Mouse (Mus musculus) mature B cell (primary cell): Measurements from ENCODE around the gene Izumo4.

Experiments used
- in situ Hi-C: fragments of 300-500 bp; cut with MboI; formaldehyde crosslinking; loops from 2 replicates; pipeline ENCODE4 v1.14.3; 2019

Gene Izumo4

DNA sequence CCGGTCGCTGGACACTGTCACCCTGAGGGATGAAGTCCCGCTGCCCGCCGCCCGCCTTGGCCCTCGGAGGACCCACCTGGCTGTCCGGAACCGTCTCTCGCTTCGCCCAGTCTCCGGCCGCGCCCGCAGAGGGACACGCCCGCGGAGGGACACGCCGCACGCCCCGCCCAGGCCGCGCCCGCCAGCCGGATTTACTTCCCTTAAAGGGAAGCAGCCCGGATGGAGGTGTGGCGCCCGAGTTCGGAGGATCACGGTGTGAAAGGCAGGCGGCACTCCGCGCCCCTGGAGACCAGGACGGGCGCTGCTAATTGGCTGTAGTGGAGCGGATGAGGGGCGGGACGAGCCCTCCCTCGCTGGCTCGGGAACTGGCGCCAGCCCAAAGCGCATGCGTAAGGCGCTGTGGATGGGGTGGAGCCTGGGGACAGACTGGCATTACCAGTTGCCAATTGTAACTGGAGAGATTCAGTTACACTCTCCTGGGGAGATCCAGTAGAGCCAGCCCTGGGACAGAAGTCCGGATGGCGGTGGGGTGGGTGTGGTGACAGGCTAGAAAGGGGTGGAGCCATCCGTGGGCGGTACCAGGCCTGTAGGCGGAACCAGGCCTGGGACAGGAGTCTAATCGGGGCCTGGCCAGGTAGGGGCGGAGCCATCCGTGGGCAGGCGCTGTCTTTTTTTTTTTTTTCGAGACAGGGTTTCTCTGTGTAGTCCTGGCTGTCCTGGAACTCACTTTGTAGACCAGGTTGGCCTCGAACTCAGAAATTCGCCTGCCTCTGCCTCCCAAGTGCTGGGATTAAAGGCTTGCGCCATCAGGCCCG, at the start of gene Izumo4, which contains the start of gene Mob3a:
Izumo4 (plus strand) TSS at position 464 of the 815 bp plus-strand sequence.
Mob3a (minus strand) TSS at position 257 of the 815 bp plus-strand sequence.
- in situ Hi-C loops, result loop anchor here (5.0 kb wide), 1 partner anchor 45 kb away; the partner anchor contains the start of gene Btbd2

DNA sequence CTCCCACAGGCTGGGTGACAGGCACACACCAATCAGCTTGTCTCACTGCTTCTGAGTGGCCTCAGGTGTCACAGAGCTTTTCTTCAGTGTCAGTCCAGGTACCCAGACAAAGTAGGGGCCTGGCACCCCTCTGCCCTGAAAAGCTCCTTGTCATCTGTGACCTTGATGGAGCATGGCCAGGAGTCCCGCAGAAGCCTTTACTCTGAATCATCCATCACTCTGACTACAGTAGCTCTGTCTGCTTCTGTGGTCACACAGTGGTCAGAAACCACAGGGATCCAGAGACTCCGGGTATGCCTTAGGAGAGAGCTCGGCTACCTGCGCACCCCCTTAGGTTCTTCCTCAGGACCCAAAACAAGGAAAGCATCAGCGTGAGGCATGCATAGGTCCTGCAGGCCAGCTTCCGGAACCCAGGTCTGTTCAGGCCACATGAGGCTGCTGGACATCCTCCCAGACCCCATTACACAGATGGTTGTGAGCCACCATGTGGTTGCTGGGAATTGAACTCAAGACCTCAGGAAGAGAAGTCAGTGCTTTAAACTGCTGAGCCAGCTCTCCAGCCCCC, 48.7 kb upstream of the Izumo4 start:
- in situ Hi-C loops, result no loop called here

DNA sequence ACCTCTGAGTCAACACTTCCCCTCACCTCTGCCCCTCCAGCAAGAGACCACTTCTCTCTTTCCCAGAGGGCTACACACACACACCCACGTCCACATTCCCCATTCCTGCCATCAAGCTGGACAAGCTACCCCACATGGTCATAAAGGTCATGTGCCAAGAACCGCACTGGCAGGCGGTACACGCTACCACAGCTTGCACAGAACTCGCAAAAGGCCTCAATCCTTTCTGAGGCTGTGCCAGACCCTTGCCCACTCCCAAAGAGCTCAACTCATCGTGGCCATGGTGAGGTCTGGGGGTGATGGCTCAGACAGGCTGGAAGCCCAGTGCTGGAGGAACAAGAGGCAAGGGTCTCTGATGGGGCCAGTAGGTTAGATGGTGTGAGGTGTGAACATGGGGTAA, 47.1 kb upstream of the Izumo4 start:
- in situ Hi-C loops, result loop anchor here (5.0 kb wide), 1 partner anchor 47 kb away; the partner anchor contains the start of genes Izumo4 and Mob3a

DNA sequence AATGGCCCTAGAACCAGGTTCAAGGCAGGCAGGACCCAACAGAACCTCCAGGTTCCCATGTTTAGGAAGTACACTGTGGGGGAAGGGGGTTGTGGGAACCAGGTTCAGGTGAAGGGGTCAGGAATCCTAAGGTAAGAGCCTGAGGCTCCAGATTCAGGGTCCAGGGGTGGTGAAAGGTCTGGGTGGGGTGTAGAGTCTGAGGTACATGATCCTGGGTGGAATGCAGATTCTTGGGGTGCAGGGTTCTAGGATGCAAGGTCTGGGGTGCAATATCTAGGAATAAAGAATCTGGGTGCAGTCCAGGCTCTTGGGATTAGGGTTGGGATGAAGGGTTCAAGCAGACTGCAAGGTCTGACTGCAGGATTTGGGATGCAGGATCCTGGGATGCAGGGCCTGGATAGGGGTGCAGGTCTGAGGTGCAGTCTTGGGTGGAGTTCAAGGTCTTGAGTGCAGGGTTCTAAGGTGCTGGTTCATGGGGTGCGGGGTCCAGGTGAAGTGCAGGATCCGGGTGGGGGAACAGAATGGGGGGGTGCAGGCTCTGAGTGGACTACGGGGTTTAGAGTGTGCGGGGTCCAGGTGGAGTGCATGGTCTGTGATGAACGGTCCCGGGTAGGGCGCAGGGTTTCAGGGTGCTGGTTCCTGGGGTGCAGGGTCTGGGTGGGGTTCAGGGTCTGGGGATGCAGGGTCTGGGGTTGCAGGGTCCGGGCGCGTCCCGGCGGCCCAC, 46.4 kb upstream of the Izumo4 start:
- in situ Hi-C loops, result loop anchor here (5.0 kb wide), 1 partner anchor 47 kb away; the partner anchor contains the start of genes Izumo4 and Mob3a

DNA sequence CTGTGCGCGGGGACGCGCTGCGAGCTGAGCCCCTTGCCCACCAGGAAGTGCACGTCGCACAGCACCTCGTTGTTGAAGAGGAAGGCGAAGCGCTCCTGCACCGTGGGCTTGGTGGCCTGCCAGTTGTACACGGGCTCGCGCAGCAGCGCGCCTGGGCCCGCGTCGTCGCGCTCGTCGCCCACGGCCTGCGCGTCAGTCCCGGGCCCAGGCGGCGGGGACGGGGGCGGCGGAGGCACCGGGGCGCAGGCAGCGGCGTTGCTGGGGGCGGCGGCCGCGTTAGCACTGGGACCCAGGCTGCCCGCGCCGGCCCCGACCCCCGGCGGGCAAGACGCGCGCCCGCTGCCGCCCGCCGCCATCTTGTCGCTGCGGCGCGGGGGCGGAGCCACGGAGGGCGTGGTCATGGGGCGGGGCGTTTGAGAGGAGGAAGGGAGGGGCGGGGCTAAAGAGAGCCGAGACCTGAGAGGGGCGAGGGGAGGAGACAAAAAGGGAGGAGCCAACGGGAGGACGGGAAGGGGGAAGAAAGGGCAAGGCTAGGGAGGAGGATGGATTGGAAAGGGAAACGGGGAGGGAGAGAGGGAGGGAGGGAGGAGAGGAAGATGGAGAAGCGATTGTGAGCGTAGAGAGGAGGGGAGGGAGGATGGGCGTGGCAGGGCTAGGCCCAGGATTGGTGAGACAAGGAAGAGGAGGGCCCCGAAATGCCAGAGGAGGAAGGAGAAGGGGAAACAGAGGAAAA, 45.7 kb upstream of the Izumo4 start:
- in situ Hi-C loops, result loop anchor here (5.0 kb wide), 1 partner anchor 46 kb away; the partner anchor contains the start of genes Izumo4 and Mob3a

DNA sequence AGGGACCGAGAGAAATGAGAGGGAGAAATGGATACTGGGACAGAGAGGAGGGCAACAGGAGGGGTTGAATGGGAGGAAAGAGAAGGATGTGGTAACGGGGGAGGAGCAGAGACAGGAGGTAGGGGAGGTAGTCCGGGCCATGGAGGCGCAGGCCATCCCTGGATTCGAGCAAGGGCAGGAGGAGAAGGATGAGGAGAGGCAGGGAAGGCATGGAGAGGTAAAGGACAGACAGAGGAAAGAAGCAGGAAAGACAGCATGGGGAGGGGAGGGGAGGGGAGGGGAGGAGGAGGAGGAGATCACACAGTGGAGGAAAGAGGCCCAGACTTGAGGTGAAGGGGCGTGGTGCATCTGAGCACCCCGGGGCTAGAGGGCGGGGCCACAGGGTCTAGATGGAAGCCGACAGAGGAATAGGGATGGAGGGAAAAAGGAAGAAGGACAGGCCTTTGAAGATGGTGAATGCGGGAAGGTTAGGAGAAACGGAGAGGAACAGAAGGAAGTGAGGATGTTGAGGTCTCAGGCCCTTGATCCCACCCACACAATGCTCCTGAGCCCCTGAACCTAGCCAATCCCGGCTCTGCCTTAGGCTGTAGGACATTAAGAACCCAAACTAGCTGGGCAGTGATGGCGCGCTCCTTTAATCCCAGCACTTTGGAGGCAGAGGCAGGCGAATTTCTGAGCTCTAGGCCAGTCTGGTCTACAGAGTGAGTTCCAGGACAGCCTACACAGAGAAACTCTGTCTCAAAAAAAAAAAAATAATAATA, 44.9 kb upstream of the Izumo4 start, which contains the start of gene Btbd2:
Btbd2 (minus strand) TSS at position 209 of the 761 bp plus-strand sequence.
- in situ Hi-C loops, result loop anchor here (5.0 kb wide), 1 partner anchor 45 kb away; the partner anchor contains the start of genes Izumo4 and Mob3a

DNA sequence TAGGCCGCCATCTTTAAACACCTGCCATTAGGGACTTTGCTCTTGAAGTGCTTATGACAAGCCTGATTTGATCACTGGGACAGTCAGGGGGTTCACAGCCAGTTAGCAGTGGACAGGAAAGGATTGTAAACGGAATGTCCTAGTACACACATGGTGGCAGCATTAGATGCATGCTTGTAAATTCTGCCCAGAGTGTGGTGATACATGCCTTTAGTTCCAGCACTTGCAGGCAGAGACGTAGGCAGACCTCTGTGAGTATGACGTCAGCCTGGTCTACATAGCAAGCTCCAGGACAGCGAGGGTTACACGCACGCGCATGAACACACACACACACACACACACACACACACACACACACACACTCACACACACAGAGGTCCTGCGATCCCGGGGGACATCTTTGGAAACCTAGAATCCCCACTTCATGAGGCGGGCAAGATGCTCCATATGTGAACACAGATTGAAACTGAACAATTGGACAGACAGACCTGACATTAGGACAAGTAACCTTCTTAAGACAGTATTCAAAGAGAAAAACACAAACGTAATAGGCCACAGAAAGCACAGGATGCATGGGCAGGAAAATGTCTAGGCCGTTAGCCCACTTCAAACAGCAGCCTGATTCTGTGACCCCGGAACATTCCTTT, 43.7 kb upstream of the Izumo4 start:
- in situ Hi-C loops, result loop anchor here (5.0 kb wide), 1 partner anchor 44 kb away; the partner anchor contains the start of genes Izumo4 and Mob3a

DNA sequence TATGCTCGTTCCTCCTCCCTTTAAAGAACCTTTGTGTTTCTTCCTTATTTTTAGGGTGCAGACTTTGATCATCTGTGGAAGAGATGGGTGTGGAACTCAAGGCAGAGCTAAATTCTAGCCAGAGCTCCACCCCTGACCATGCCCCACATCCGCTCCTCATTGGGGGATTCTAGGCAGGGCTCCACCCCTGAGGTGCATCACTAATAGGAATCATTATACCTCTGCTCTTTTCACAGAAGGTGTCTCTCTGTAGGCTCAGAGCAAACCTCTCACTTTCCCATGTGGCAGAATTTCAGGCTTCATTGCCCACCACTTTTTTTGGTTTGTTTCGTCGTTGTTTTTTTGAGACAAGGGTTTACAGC, 43.2 kb upstream of the Izumo4 start:
- in situ Hi-C loops, result loop anchor here (5.0 kb wide), 1 partner anchor 43 kb away; the partner anchor contains the start of genes Izumo4 and Mob3a

DNA sequence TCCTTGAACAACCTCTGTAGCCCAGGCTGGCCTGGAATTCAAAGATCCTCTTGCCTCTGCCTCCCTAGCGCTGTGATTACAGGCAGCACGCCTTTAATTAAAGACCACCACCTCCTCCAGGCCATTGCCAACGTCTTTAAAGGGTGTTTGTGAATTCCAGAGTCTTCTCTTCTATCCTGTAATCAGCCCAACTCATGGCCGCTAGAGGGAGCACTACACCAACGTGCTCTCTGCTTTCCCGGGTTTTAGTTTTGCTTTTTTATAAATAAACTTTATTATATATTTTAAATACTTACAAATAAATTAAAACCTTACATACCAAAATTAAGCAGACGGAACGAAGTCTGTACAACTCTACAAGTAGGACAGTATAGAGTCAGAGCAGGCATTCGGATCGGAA, 42.8 kb upstream of the Izumo4 start:
- in situ Hi-C loops, result loop anchor here (5.0 kb wide), 1 partner anchor 43 kb away; the partner anchor contains the start of genes Izumo4 and Mob3a

DNA sequence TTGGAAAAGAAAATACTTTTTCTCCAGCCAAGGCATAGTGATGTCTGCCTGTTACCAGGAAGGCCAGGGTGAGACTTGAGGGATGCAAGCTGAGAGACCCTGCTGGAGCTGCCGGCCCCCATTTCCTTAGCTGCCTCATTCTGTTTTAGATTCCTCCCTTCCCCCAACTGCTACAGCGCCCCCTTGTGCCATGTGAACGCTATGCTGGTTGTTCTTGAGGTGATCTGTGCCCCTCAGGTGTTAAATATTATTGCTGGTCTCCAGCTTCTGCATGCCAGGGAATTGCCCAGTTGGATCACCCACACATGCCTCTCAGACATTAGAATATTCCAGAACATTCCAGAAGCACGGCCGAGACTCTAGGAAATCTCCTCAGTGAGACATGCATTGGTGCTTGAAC, 40.8 kb upstream of the Izumo4 start:
- in situ Hi-C loops, result no loop called here

DNA sequence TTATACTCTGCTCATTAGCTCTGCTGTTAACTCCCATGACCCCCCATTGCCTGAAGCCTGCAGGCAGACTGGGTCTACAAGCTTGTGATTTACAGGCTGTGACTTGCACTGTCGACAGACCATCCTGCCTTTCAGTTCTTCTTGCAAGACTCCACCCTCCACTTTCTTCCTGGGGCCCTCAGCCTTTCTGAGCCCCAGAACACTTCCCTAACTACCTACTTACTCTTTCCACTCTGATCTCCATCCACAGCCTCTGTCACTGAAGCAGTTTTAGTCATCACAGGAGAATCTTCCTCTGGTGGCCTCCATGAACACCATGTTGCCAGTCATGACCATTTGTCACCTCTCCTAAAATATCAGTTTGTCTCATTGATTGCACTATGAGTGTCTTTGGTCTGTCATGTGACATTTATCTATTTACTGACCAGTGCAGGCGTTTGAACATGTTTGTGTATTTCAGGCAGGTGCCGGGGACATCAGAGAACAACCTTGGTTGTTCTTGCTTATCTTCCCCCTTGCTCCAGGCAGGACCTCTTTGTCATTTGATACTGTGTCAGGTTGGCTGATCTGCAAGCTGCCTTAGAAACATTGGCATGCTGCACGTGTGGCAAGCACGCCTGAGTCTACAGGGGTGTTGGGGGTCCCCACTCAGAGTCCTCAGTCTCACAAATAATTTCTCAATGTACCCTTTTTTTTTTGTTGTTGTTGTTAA, 38.3 kb upstream of the Izumo4 start:
- in situ Hi-C loops, result no loop called here

DNA sequence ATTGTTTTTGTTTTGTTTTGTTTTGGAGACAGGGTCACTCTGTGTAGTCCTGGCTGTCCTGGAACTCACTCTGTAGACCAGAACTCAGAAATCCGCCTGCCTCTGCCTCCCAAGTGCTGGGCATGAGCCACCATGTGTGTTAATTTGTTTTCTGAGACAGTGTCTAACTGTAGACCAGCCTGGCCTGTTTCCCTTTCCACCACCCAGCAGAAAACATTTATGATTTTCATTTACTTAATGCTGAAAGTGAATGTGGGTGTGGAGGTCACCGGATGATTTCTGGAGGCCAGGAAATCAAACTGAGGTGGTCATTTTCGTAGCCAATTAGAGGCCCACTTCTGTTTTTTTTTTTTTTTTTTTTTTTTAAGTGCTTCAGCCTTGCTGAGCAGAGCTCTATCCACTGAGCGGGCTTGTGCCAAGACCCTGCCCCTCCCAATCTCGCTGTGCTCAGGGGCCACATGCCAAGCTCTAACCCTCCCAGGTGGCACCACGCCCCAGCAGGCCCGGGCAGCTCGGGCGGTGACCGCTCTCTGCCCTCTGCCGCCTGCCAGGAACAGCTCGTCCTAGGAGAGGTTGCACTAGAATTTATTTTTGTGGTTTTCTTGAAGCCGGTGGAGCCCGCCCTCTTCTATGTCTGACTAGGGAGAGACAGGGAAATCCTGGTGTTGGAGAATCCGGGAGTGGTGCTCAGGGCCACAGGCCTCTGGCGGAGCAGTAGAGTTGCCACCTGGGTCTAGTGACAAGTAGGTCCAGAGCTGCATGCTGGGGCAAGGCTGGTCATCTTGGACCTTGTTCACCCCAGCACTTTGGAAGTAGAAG, 37.6 kb upstream of the Izumo4 start:
- in situ Hi-C loops, result no loop called here

DNA sequence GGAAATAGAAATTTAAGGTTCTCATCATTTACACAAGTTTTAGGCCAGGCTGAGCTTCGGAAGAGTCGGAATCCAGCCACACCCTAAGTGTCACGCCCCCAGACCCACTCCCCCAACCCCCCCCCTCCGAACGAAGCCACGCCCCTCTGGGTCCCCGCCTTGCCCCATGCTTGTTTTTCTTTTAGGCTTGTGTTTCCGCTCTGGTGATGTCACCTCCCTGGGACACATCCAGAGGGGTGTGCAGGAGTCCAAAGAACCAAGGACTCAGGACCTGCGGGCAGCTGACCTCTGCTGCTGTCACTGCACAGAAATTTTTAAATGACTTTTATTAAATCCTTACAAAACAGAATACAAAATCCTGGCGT, 37.0 kb upstream of the Izumo4 start:
- in situ Hi-C loops, result no loop called here

DNA sequence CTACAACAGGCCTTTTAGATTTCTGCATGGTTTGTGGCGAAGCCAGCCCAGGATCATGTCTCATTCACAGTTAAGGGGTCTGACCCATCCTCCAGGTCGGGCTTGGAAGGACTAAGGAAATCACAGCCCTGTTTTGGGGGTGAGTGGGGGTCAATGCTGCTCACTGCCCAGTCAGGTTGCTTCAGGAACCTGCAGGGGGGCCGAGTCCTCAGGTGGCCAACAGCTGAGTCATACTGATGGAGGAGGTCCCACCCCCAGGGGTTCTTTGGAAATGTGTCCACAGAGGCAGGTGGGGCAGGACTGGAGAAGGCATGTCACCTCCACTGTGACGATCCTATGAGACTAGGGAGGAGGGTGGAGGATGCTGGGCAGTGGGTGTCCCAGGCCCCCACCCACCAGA, 36.5 kb upstream of the Izumo4 start:
- in situ Hi-C loops, result no loop called here

DNA sequence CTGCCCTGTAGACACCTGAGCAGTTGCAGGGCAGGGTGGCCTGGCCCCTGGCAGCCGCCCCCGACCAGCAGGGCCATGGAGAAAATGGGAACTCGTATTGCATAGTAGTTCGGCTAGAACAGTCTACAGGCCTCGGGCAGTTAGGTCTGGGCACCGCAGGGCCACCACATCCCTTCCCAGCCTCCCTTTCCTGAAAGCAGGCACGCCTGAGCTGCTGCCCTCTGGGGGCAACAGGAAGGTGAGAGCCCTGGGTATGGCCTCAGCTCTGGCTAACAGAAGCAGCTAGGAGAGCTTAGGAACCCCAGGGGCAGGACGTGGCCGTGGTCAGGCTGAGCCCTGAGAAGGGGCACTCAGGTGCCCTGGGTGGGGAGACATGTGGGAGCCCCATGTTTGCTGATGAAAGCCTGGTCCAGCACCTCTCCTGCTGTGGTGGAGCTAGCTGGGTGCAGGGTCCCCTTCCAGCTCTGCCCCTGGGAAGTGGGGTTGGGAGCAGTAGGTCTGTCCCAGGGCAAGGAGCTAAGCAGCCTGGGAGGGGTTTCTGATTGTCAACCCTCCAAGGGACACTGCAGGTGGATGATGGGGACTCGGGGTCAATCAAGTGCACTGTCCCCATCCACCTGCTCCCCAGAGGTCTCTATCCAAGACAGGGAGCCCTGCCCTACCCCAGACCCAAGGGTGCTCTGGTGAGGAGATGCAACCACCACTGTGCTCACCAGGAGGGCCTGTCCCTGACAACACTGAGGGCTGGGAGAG, 35.8 kb upstream of the Izumo4 start:
- in situ Hi-C loops, result no loop called here

DNA sequence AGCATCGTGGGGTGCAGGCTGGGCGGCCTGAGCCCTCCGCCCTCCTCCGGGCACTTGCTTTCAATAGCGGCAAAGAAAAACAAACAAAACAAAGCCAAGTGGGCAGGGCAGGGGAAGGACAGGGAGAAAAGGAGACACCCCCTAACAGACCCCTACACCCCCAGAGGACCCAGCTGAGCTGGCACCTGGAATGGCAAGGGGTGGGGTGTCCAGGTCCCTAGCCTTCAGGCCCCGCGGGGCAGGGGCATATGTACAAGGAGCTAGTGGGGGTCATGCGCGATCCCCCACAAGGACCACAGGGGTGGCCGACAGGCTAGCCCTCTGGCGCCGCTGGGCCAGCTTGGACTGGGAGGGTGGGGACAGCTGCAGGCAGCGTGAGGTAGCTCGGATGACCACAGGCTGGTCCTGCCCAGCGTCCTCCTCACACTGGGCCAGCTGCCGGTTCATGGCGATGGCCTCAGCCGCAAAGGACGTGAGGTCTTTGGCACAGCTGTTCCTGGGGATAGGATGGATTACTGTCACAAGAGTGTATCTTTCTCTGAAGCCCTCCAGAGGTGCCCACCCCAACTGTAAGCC, 35.1 kb upstream of the Izumo4 start:
- in situ Hi-C loops, result no loop called here

DNA sequence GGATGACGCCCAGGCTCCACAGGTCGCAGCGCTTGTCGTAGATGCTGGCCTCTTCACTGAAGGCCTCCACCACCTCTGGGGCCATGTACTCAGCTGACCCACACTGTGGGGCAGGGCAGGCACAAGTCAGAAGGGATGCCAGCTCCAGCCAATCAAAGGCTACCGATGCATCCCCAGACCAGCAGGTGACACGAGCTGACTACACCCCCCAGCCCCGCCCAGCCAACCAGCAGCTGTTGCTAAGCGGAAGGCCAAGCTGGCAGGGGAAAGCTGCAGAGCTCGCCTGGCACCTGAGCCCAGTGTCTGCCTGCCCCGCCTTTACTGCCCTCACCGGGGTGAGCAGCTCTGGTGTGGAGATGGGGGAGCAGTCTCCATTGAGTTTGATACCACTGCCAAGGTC, 33.4 kb upstream of the Izumo4 start:
- in situ Hi-C loops, result no loop called here

DNA sequence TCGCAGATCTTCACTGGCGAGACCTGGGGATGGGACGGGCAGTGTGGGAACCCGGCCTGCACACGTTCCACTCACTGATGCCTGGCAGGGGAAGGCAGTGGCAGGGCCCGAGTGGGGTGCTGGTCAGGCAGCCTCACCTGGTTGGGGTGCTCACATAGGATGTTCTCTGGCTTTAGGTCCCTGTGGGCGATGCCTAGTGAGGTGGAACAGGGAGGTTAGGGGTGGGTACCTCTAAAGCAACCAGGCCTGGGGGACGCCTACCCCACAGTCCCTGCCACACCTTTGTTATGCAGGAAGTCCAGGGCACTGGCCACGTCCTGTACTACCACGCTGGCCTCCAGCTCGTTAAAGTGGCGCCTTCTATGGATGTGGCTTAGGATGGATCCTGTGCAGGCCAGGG, 33.0 kb upstream of the Izumo4 start:
- in situ Hi-C loops, result no loop called here
